ENCODE assay signal across 12 mouse cellular contexts in genomic region chr6:91727361-91727760, GRCm38 (mm10). TPM values are rescaled to one million over a fixed set of nuclear protein-coding genes. Genes with fewer than 3 reads are reported as not detected.
DNase-seq lines count a peak whose midpoint lies in the region; ATAC-seq and TF ChIP-seq lines count a peak whose summit lies in the region.
"Had no signal": no experiment of that assay in that cellular context is flagged by ENCODE, and none has a peak within 500 bp of the region (broad histone marks: within the 10 kb centered on the region; RNA-seq: fewer than 3 reads in every experiment).

No protein-coding gene starts in this region.

- H3K4me2 ChIP-seq in intestine, postnatal 0 days (replicated peaks; ENCODE audit: low read depth) = no peak overlapping the region
- no peak overlapping the region for H3K4me2 ChIP-seq in intestine, embryonic 16.5 days (ENCODE audit: low read depth, low read length)

- WGBS in intestine, postnatal 0 days = 33% methylated on average over 1 of the region's 1 CpGs
- WGBS in intestine, embryonic 16.5 days = 56% methylated on average over 1 of the region's 1 CpGs
- 88% methylated on average over 1 of the region's 1 CpGs for WGBS in thymus, adult 2 months
- 92% methylated on average over 1 of the region's 1 CpGs for WGBS in embryonic facial prominence, embryonic 10.5 days

- H3K9me3 ChIP-seq in intestine, postnatal 0 days (ENCODE audit: control insufficient read depth) = no peaks in the 10 kb centered on the region
- H3K9me3 ChIP-seq in intestine, embryonic 16.5 days (ENCODE audit: control insufficient read depth, low read length) = no peaks in the 10 kb centered on the region
- H3K9me3 ChIP-seq in embryonic facial prominence, embryonic 10.5 days = no peaks in the 10 kb centered on the region
- H3K9me3 ChIP-seq: megakaryocyte, embryonic 14.5 days had no signal

- peaks cover 84% of the 10 kb centered on the region for H3K36me3 ChIP-seq in intestine, postnatal 0 days (ENCODE audit: control insufficient read depth, insufficient read depth)
- H3K36me3 ChIP-seq in intestine, embryonic 16.5 days (ENCODE audit: control insufficient read depth, insufficient read depth, low read length) = peaks cover 29% of the 10 kb centered on the region
- peaks cover 57% of the 10 kb centered on the region for H3K36me3 ChIP-seq in thymus, adult 2 months (ENCODE audit: control insufficient read depth, insufficient read depth, low read length)
- peaks cover 97% of the 10 kb centered on the region for H3K36me3 ChIP-seq in embryonic facial prominence, embryonic 10.5 days (replicated peaks)

- no peak overlapping the region for H3K4me3 ChIP-seq in intestine, postnatal 0 days (ENCODE audit: low read depth, low read length)
- no peak overlapping the region for H3K4me3 ChIP-seq in intestine, embryonic 16.5 days (ENCODE audit: low read length)
- no peak overlapping the region for H3K4me3 ChIP-seq in thymus, adult 2 months (ENCODE audit: control insufficient read depth, insufficient read depth, low read length)
- H3K4me3 ChIP-seq in embryonic facial prominence, embryonic 10.5 days = no peak overlapping the region
- H3K4me3 ChIP-seq: megakaryocyte, embryonic 14.5 days; myocyte had no signal

- ATAC-seq in intestine, postnatal 0 days = no peak
- ATAC-seq in intestine, embryonic 16.5 days = no peak

- TF ChIP-seq CTCF in intestine, postnatal 0 days (IDR thresholded peaks at IDR 0.05; ENCODE audit: low read depth) = no peak
- TF ChIP-seq CTCF in thymus, adult 2 months (IDR thresholded peaks at IDR 0.05; ENCODE audit: borderline replicate concordance, control insufficient read depth, extremely low read depth, insufficient read depth, low read length, poor library complexity) = no peak

- TF ChIP-seq POLR2A in thymus, adult 2 months (IDR thresholded peaks at IDR 0.05; ENCODE audit: control insufficient read depth, extremely low read depth, insufficient read depth, low read length, poor library complexity) = no peak

- H3K27me3 ChIP-seq in intestine, postnatal 0 days (replicated peaks; ENCODE audit: control insufficient read depth, insufficient read depth, low read length) = no peaks in the 10 kb centered on the region
- no peaks in the 10 kb centered on the region for H3K27me3 ChIP-seq in intestine, embryonic 16.5 days (replicated peaks; ENCODE audit: control insufficient read depth, insufficient read depth, low read length)
- no peaks in the 10 kb centered on the region for H3K27me3 ChIP-seq in thymus, adult 2 months (ENCODE audit: control insufficient read depth, insufficient read depth, low read length)
- no peaks in the 10 kb centered on the region for H3K27me3 ChIP-seq in embryonic facial prominence, embryonic 10.5 days (replicated peaks; ENCODE audit: low read depth, poor library complexity, severe bottlenecking)
- H3K27me3 ChIP-seq: megakaryocyte, embryonic 14.5 days had no signal

- peak; percentile 29 for DNase-seq in Muller cell, postnatal 12 days (ENCODE audit: inconsistent ontology term)
- DNase-seq in adrenal gland, adult 8-10 months = peak; percentile 76
- peak; percentile 72 to 82 for DNase-seq in kidney, adult 8-10 months
- no peak for DNase-seq in thymus, adult 2 months
- DNase-seq in ovary, postnatal 14 days (ENCODE audit: low spot score) = no peak
- no peak for DNase-seq in embryonic facial prominence, embryonic 10.5 days (ENCODE audit: low spot score)
- DNase-seq: cerebellum, adult 11-12 months; lung, adult 2 months had no signal

- peak overlapping the region; percentile 1; the same call in 1 of the 2 replicates for H3K9ac ChIP-seq in intestine, postnatal 0 days (ENCODE audit: low read depth, low read length)
- no peak overlapping the region for H3K9ac ChIP-seq in intestine, embryonic 16.5 days (ENCODE audit: low read depth, low read length)

- H3K27ac ChIP-seq in intestine, postnatal 0 days (ENCODE audit: low read depth, low read length) = 0 out of 2 replicates have a peak overlapping the region, but pooled peaks have one; percentile 28
- H3K27ac ChIP-seq in intestine, embryonic 16.5 days (ENCODE audit: low read length) = no peak overlapping the region
- no peak overlapping the region for H3K27ac ChIP-seq in thymus, adult 2 months (ENCODE audit: control insufficient read depth, insufficient read depth, low read length)
- no peak overlapping the region for H3K27ac ChIP-seq in embryonic facial prominence, embryonic 10.5 days (replicated peaks)

- H3K4me1 ChIP-seq in intestine, postnatal 0 days (replicated peaks; ENCODE audit: control insufficient read depth, insufficient read depth, low read length) = peaks cover 8% of the 10 kb centered on the region
- H3K4me1 ChIP-seq in intestine, embryonic 16.5 days (ENCODE audit: control insufficient read depth, insufficient read depth, low read length) = peaks cover 33% of the 10 kb centered on the region
- no peaks in the 10 kb centered on the region for H3K4me1 ChIP-seq in thymus, adult 2 months (replicated peaks; ENCODE audit: control insufficient read depth, insufficient read depth, low read length)
- H3K4me1 ChIP-seq in embryonic facial prominence, embryonic 10.5 days = peaks cover 31% of the 10 kb centered on the region

RNA-seq across cellular contexts. Expression of gene Slc6a6, which starts 43.5 kb away (rescaled TPM):
- polyA plus RNA-seq in intestine, postnatal 0 days (2015; fragmentation: Nextera tagmentation; extraction: Ambion mirVana) = 109 and 127 TPM in 2 replicates
- polyA plus RNA-seq in intestine, embryonic 16.5 days (2015; fragmentation: Nextera tagmentation; extraction: Ambion mirVana) = 103 and 104 TPM in 2 replicates
- 100 to 1,000 TPM; 468 to 562 (median 518) TPM for total RNA-seq in adrenal gland, adult 8-10 months (2022)
- polyA plus RNA-seq in thymus, adult 2 months (2012; rRNA removed) = 141 and 179 TPM in 2 replicates
- polyA plus RNA-seq in embryonic facial prominence, embryonic 10.5 days (2016; fragmentation: Nextera tagmentation; extraction: Ambion mirVana) = 55.5 and 59.2 TPM in 2 replicates

Comparison
In these comparisons a context has a peak if more than half of its experiments do, and no peak if none do; other contexts are left out.
1. DNase-seq: peak in Muller cell, postnatal 12 days (single experiment), adrenal gland, adult 8-10 months (single experiment) and kidney, adult 8-10 months (2 of 2); none in thymus, adult 2 months (single experiment), ovary, postnatal 14 days (single experiment) and embryonic facial prominence, embryonic 10.5 days (single experiment).